Mouse (Mus musculus): ENCODE results near the gene Pkn3.

DNA sequence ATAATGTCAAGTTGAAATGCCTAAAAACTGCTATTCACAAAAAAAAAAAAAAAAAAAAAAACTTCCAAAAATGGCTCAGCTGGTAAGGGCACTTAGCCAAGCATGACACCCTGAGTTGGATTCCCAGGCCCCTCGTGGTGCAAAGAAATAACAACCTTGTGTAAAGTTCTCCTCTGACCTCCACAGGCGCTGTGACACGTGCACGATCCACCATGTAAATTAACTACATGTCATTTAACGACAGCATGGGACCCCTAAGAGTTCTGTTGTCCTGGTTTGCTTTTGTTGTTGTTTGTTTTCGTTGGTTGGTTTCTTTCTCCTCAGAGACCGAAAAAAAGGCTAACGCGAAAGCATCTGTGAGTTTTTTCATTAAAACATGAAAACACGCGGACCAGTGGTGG lies 29.4 kb upstream of the Pkn3 start:
- TF ChIP-seq POLR2AphosphoS2 (IDR thresholded peaks at IDR 0.05; ENCODE audit: insufficient read length, low read depth) (no peak), CEBPB (IDR thresholded peaks at IDR 0.05; ENCODE audit: insufficient read depth, poor library complexity, severe bottlenecking) (no peak), MYOD1 (IDR thresholded peaks at IDR 0.05; ENCODE audit: control insufficient read depth in 1 of 3, insufficient read length in 2 of 3, low read depth in 2 of 3) (no peak), POLR2A (IDR thresholded peaks at IDR 0.05; ENCODE audit: insufficient read length, low read depth) (no peak), E2F4 (IDR thresholded peaks at IDR 0.05; ENCODE audit: insufficient read depth) (no peak), TCF12 (IDR thresholded peaks at IDR 0.05; ENCODE audit: insufficient read depth, poor library complexity, severe bottlenecking) (no peak), MAX (IDR thresholded peaks at IDR 0.05; ENCODE audit: low read depth) (no peak), MYOG (IDR thresholded peaks at IDR 0.05; ENCODE audit: control insufficient read depth in 1 of 3, insufficient read depth in 1 of 3, insufficient read length in 2 of 3, low read depth in 2 of 3) (no peak), USF1 (IDR thresholded peaks at IDR 0.05; ENCODE audit: low read depth) (no peak), REST (IDR thresholded peaks at IDR 0.05; ENCODE audit: insufficient read depth, insufficient read length) (no peak), SRF (IDR thresholded peaks at IDR 0.05; ENCODE audit: control insufficient read depth, insufficient read length, low read depth) (no peak)
